Mouse (Mus musculus) spleen, embryonic (tissue): ENCODE results near the gene Fosl2.

Experiments used
- CTCF ChIA-PET: fragments of 350-600 bp; sonication (Branson Sonifier 250); formaldehyde crosslinking; loops from one replicate; lab custom pipeline; 2022; lab: Charles Lee

The Fosl2 gene

DNA sequence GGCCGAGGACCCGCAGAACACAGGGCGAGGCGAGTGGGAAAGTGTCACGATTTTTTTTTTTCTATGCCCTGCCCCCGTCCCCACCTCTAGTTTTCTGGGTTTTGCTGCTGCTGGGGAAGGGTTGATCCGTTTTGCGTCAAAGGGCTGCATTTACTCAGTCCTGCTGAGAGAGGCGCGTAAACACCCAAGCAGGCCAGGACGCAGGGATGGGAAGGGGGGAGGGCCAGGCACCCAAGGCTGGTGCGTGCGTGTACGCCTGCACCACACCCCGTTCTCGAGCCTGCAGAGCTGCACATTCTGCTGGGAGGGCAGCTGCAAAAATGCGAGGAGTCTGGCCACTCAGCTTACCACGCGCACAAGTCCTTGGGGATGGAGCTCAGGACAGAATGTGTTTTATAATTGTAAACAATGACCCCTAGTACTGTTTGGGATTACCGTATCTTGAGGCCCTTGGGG lies 2.0 kb upstream of the Fosl2 start:
- CTCF ChIA-PET = no interaction called here

DNA sequence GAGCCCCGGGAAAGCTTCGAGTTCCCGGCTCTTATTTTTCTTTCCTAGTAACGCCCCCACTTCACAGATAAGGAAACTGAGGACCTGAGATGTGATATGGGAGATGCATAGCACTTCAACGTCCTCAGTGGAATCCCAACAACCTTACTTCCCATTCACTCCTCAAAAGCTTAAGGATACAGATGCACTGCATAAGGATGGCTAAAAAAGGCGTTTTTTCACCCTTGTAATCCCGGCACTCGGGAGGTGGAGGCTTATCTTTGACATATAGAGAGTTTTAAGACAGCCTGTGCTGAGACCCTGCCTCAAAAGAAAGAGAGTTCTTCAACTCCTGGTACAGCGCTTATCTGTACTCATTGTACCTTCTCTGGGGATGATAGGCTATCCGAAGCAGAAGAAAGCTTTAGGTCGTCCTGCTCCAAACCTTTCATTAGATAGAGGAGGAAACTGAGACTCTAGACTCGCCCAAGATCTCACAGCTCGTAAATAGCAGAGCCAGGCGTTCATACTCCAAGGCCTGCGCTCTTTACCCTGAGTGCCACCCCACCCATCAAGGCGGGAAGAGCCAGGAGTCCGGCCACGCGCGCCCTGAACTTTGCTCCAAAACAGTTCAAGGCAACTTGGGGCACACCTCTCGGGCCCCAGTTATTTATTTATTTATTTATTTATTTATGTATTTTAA lies 1.4 kb upstream of the Fosl2 start:
- CTCF ChIA-PET = no interaction called here

DNA sequence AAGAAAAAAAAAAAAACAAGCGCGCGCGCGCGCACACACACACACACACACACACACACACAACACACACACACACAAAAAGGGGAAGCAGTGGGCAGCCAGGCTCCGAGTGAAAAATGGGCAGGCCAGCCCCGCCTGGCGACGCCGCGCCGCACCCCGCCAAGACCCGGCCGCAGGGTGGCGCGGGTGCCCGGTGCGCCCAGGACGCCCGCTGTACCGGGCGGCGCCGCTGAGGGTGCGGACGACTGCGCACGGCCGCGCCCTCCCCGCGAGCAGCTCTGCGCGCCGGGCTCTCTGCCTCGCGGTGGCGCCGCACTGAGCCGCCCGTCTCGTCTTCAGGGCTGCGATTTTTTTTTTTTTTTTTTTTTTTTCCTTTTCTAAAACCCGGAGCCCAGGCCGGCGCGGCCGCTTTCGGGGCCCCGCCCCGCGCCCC lies 682 bp upstream of the Fosl2 start:
- CTCF ChIA-PET = no interaction called here

DNA sequence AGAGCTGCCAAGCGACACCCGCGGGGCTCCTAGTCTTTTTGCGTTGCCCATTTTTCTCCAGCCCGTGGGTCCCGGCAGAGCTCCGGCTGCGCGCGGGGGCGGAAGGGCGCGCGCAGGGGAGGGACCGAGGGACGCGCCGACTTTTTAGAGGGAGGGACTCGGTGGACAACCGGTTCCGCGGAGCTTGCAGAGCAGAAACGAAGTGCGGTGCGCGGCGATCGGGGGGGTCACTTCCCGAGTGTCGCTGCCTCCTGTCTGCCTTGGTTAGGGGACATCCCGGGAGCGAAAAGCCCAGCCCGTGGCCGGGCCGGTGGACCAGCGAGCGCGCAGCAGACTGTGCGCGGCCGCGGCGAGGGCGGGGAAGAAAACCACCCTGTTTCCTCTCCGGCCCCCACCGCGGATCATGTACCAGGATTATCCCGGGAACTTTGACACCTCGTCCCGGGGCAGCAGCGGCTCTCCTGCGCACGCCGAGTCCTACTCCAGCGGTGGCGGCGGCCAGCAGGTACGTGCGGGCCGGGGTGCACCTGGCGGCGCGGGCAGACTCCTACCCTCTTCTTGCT lies 781 bp downstream of the Fosl2 start:
- CTCF ChIA-PET = no interaction called here

DNA sequence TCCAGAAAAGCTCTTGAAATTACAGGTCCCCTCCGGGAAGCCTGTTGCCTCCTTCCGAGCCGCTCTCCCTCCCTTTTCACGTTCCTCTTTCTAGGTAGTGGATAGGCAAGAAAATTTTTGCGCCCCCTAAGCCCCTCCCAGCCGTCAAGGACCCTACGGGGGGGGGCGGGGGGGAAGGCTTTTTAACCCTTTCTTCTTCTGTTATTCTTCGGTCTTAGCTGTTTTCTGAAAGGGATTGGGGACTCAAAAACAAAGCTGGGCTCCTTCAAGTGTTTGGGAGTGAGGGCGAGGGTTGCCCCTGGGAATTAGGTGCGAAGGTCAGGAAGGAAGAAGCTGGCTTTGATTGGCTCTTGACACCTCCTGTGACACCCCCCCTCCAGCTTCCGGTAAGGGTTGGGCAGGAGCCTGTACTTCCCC lies 1.5 kb downstream of the Fosl2 start:
- CTCF ChIA-PET = interaction anchor here (0.7 kb wide), 1 partner anchor 569 kb away, joined by 3 read pairs; no protein-coding TSS in a partner anchor

DNA sequence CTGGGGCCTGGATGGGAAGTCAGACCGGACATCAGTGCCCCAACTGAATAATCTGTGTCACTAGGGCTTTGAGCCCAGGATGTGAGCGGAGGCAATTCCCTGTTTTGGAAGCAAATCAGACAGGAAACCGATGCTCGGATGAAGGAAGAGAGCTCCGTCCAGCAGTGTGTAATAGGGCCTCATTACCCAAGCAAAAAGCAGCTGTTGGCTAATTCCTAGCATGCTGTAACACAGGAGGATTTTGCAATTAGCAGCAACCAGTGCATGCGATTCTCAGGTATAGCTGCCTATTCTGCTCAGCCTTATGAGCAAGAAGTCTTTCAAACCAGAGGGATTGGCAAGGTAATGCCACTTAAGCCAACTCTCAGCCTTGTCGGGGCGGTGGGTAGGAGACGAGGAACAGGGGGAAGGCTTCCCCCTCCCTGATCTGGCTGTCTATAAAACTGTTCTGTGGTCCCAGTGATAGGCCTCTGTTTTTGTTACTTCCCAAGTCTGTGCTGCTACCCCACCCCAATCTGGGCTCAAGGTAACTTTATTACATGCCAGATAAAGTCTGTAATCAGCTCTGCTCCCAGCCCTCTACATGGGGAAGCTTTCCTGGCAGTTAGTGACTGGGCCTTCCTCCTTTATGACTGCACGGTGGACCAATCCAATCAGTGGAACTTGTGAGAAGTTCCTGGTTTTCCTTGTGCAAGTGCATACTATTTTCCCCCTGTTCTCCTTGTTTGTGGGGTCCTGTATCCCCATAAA lies 3.0 kb downstream of the Fosl2 start:
- CTCF ChIA-PET = interaction anchor here (0.8 kb wide), 1 partner anchor 54 kb away, joined by 3 read pairs; no protein-coding TSS in a partner anchor

DNA sequence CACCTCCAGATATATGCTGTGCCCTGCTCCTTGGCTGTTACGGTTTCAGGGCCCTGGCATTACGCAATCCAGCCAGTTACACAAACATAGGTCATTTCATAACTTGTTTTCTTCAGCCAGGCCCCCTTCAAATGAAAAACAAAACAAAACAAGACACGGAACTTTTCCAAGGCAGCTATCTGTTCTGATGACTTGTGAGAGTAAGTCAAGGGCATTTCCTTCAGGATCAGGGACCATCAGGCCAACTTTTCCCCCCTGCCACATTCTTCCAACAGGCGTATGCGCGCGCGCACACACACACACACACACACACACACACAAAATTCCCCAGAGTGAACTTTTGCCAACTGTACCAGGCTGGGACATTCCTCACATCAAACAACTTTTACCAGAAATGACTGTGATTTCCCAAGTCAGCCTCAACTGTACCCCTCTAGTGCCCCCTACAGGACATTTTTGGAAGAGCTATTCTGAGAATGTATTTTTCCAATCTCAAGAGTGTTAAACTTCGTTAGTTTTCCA lies 4.0 kb downstream of the Fosl2 start:
- CTCF ChIA-PET = interaction anchor here (0.5 to 0.7 kb wide), 4 partner anchors 133 to 578 kb away, joined by 3 to 6 read pairs (median 4); no protein-coding TSS in a partner anchor

DNA sequence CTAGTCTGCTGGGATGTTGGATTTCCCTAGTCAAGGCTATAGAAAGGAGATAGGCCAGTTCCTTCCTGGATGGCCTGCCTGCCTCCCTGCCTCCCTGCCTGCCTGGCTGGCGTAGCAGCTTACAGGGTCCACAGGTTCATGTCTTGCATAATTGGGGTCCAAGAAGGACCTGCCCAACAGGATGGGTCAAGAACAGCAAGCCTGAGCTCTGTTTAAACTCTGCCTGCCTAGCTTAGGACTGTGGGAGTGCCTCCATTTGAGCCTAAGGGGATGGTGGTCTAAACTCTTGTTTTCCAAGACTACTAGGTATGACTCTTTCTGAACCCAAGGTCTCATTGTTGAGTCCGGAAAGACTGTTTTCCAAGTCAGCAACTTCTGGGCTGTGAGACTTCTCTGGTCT lies 6.3 kb downstream of the Fosl2 start:
- CTCF ChIA-PET = no interaction called here

DNA sequence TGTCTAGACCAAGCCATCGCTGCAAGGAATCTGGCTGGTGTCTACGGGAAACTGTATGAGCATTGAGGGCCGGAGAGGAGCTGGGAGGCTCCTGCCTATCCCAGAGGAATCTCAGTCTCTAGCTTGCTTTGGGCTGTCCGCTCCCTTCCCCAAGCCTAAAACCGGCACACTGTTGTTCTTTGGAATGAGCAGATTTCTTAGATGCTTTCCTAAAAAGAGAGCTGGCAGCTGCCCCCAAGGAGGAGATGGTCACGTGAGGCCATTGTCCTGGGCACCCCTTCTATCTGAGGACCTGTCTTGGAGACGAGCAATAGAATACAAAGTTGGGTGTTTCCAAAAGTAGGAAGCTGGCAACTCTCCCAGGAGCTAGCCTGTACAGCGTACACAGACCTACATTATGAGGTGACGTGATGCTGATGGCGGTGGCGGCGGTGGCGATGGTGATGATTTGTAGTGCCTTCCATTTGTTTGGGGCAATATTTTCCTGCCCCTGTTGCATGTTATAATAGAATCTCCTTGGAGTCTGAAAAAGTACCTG lies 7.9 kb downstream of the Fosl2 start:
- CTCF ChIA-PET = no interaction called here

DNA sequence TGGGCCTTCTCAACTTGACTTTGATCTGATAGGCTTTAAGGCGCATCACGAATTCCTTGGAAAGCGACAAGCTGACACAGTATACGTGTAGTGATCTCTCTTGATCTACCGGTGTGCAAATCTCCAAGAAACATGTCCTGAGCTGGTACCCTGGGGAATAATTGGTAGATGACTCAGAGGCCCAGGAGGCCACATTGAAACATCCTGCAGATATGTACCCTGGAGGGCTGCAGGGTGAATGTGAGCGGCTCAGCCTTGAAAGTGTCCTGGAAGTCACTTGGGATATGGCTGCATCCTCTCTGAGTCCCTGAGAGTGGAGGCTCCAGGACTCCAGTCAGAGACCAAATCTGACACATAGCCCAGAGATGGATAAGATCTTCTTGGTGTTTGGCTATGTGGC lies 10.7 kb downstream of the Fosl2 start:
- CTCF ChIA-PET = no interaction called here

DNA sequence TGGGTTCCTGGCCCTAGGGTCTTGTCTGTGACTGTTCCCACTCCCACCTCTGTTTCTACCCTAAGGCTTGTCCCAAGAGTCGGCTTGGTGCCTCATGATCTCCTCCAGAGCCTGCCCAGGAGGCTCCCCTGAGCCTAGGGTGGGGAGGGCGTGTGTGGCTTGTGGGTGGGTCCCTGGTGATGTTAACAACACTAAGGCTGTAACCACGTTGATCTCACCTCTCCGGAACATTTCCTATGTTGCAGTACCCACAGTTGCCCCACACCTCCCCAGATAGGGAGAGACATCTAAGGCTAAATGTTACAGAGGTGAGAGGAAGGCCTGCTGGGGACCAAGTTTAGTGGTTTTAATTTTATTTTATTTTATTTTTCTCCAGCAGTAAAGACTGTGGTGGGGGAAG lies 13.0 kb downstream of the Fosl2 start:
- CTCF ChIA-PET = no interaction called here

DNA sequence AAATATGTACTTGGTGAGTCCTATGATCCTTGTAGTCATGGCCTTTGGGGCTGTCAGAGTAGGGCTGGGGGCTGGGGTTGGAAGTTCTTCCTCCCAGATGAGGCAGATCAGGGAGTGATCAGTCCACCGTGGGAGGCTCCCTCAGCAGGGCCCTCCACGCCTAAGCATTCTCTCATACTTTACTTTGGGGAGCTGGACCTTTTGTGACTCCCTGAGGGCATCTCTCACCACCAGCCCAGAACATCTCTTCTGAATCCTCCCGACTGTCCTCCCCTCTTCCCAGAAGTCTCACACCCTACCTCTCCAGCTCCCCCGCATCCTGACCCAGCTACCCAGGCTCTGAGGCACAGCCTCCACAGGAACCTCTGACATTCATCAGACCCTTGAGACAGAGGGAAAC lies 15.6 kb downstream of the Fosl2 start:
- CTCF ChIA-PET = no interaction called here

DNA sequence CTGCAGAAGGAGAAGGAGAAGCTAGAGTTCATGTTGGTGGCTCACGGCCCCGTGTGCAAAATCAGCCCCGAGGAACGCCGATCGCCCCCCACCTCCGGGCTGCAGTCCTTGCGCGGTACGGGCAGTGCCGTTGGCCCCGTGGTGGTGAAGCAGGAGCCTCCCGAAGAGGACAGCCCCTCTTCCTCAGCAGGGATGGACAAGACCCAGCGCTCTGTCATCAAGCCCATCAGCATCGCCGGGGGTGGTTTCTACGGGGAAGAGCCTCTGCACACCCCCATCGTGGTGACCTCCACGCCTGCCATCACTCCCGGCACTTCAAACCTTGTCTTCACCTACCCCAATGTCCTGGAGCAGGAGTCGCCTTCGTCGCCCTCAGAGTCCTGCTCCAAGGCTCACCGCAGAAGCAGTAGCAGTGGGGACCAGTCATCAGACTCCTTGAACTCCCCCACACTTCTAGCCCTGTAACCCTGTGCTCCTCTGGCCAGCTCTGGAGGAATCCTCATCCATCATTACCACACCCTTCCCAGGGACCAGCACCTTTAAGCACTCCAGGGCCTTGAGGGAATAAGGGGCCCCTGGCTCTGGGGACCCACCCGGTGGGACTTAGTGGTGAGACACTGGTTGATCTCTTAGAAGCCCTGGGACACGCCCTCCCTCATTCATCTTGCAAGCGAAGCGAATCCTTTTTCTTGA lies 17.3 kb downstream of the Fosl2 start:
- CTCF ChIA-PET = no interaction called here

DNA sequence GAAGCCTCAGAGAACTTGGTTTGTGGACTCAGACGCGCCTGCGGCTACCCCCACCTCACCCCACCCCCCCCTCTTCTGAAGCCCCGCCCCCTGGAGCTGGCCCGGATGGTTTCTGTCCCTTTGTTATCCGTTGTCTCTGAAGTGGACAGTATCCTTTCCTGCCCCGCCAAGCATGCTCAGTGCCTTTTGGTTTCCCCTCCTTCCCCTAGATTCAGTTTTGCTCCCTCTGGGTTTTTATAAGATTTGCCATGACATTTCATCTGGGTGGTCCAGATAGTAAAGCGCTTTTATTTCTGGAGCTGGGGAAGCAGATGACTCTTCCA lies 17.8 kb downstream of the Fosl2 start:
- CTCF ChIA-PET = no interaction called here

DNA sequence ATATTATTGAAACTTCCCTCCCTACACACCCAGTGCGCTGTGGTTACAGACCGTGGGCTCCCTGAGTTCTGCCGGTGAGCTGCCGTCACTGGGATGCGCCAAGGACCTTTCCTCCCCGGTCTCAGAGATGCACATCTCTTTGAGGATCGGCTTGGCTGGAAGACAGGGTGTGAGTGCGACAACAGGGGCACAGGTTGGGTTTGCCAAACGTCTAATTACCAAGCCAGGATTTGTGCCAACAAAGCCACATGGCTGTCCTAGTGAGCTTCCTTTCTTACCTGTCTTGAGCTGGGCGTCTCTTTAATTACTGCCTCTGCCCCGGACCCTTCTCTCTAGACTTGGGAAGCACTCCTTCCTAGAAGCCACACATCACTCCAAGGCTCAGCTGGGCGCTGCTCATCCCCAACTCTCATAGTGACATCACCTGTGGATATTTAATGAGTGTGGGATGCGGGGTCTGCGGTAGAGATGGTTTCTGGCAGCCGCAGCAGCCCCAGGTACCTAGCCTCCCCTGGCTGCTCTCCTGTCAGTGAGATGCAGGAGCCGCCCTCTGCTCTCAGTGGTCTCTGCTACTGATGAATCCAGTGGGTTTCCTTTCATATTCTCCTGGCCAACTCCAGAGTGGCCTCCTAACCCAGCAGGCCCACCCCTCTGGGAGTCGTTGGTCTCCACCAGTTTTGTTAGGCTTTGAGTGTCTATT lies 18.3 kb downstream of the Fosl2 start:
- CTCF ChIA-PET = no interaction called here

DNA sequence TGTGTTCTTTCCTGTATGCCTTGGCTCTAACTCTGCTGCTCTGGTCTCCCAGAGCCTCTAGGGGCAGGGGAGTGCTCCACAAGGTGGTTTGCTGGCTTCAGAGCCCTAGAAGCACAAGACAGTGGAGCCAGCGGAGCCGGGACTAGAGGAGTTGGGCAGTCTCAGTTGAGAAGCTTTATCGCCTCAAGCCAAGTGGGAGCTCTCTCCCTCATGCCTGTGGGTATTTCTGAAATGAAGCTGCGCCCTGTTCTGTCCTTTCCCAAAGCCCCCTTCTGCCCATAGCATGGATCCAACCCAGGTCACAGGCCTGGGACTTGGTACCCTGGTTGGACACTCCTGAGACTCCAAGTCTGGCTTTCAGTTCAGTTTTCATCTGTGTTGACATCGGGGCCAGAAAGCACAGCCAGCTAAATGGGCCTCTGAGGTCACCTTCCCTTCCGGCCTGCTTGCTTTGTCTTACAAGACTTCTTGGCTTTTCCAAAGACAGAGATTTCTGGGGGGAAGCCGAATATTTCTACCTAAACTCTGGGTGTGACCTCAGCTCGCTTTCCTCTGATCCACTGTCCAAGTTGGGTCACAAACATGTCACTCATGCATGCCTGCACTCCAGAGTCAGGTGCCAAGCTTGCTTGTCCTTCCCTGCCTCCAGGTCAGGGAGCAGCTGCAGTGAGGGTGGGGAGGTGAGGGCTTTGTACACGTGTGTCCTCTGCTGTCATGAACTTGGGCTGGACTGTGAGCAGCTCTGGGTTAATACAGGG lies 19.5 kb downstream of the Fosl2 start:
- CTCF ChIA-PET = no interaction called here

DNA sequence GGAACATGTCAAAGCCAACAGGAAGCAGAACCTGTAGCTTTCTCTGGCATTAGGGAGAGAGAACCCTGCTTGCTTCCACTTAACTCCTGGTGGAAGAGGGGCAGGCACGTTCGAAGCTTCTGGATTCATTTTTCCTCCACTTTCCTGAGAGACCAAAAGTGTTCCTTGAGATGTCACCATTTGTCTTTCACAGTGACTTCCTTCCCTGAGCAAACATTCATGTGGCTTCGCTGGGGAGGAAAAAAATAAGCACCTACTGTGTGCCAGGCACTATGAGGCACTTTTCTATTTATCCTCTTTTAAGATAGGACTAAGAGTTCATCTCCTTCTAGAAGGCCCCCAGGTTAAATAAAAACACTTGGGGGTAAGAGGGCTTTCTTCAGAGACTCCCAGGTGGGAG lies 20.3 kb downstream of the Fosl2 start:
- CTCF ChIA-PET = no interaction called here

DNA sequence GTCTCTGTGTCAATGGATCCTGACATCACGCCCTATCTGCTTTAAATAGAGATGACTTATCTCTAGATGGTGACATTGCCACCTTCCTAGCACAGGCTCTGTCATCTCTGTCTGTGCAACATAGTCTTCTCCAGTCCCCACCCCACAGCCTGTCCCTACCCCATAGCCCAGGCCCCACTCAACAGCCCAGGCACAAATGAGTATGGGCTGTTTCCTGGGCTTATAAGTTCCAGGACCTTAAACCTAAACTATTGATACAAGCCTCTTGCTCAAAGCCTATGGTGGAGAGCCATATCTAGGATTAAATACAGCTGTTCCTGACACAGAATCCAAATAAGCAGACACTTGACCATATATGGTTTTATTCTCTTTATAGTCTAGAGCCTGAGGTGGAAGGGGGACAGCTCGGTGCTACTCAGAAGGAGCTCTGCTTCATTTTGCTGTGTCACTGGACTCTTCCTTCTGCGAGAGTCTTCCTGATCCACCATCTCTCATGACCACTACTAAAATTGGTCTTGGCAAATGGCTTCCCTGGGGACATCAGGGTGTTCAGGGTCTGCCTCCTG lies 28.0 kb downstream of the Fosl2 start:
- CTCF ChIA-PET = no interaction called here

DNA sequence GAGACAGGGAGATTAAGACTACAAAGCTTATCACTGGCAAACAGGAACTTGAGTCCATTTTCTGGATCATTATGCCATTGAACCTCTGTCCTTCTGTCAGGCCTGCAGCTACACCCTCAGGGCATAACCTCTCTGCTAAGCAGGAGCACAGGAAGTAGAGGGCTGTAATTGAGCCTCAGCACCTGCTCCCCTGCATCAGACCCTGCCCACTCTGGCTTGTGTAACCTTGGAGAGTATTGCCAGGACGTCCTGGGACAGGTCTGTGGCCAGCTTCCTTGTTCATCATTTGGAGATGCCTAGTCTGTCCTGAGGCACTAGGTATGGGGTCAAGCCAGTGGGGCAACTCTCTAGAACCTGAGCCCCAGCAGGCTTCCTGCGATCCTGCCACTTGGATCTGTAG lies 36.6 kb downstream of the Fosl2 start:
- CTCF ChIA-PET = no interaction called here

DNA sequence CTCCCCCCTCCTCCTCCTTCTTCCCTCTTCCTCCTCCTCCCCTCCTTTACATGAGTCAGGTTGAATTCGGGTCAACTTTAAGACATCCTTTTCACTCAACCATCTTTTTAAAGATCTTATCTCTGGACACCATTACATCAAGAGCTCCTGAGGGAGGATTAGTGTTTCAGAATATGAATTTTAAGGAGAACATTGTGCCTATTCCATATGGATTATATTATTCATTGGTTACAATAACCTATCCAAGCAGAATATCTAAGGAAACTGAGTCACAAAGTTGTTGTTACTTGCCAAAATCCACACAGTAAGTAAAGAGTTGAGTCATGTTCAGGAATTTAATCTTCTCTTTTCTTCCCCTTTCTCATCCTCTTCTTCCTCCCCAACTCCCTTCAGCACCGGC lies 41.2 kb downstream of the Fosl2 start:
- CTCF ChIA-PET = no interaction called here
